Comparison of ENCODE assay signal across 10 mouse cellular contexts in genomic region chr15:30029257-30029899, GRCm38 (mm10).
A peak's percentile ranks its signal among the peaks of the same experiment; 100 is the strongest.
DNase-seq lines count a peak whose midpoint lies in the region; ATAC-seq and TF ChIP-seq lines count a peak whose summit lies in the region.
"Had no signal": no experiment of that assay in that cellular context is flagged by ENCODE, and none has a peak within 500 bp of the region (broad histone marks: within the 10 kb centered on the region; RNA-seq: fewer than 3 reads in every experiment).

No protein-coding gene starts in this region.

- DNase-seq in 416B (ENCODE audit: low read depth) (peak; percentile 66), ES-E14 (ENCODE audit: low read depth, low spot score) (peak; percentile 70)
- DNase-seq in cerebellum, adult 8-10 months = peak; percentile 70
- DNase-seq in forelimb bud, embryonic 11.5 days (ENCODE audit: low read depth, low spot score) = peak; percentile 56
- peak; percentile 47 to 64 for DNase-seq in kidney, postnatal 25 days
- peak; percentile 41 for DNase-seq in lung, adult 2 months
- peak; percentile 76 for DNase-seq in retina, postnatal 1 day

- no peaks in the 10 kb centered on the region for H3K9me3 ChIP-seq in ES-E14 (ENCODE audit: control insufficient read depth, insufficient read depth, low read depth, low read length)
- H3K9me3 ChIP-seq: heart, embryonic 15.5 days; stomach, embryonic 15.5 days had no signal

- no peak for TF ChIP-seq POLR2A in lung, adult 2 months (IDR thresholded peaks at IDR 0.05; ENCODE audit: borderline replicate concordance, extremely low read depth, low read depth, low read length)

- 55% methylated on average over 4 of the region's 4 CpGs for WGBS in lung, adult 2 months

- H3K36me3 ChIP-seq in ES-E14 (ENCODE audit: control insufficient read depth, insufficient read depth, low read length, poor library complexity, severe bottlenecking) = no peaks in the 10 kb centered on the region
- H3K36me3 ChIP-seq: heart, embryonic 15.5 days; stomach, embryonic 15.5 days had no signal

- TF ChIP-seq CTCF in lung, adult 2 months (IDR thresholded peaks at IDR 0.05; ENCODE audit: insufficient read depth, low read length) = peak; percentile 31; the same call in 1 of the 2 replicates

- H3K4me1 ChIP-seq in ES-E14 (ENCODE audit: control insufficient read depth in 2 of 2, insufficient read depth in 2 of 2, low read length in 2 of 2, poor library complexity in 1 of 2) = no peaks in the 10 kb centered on the region
- no peaks in the 10 kb centered on the region for H3K4me1 ChIP-seq in lung, adult 2 months (ENCODE audit: control insufficient read depth, insufficient read depth, low read length)
- H3K4me1 ChIP-seq: heart, embryonic 15.5 days; stomach, embryonic 15.5 days had no signal

- no peak overlapping the region for H3K9ac ChIP-seq in ES-E14 (ENCODE audit: insufficient read depth, low read depth, low read length, poor library complexity, severe bottlenecking)
- H3K9ac ChIP-seq: heart, embryonic 15.5 days; stomach, embryonic 15.5 days had no signal

- in situ Hi-C loops in ES-E14 (cut with MboI; ENCODE audit: low sequenced_read_pairs in 2 of 2, unreplicated experiment in 2 of 2) = no loop called here

- no peak for ATAC-seq in erythroid progenitor cell, adult 5-6 weeks (replicated peaks; ENCODE audit: low FRiP score, poor library complexity, severe bottlenecking)

- no peak overlapping the region for H3K4me3 ChIP-seq in ES-E14 (ENCODE audit: insufficient read depth in 1 of 2, low read depth in 1 of 2, low read length in 2 of 2, poor library complexity in 1 of 2, severe bottlenecking in 1 of 2)
- H3K4me3 ChIP-seq in lung, adult 2 months (replicated peaks; ENCODE audit: extremely low read depth, low read depth, low read length) = no peak overlapping the region
- H3K4me3 ChIP-seq: heart, embryonic 15.5 days; stomach, embryonic 15.5 days had no signal

- H3K27ac ChIP-seq in ES-E14 (ENCODE audit: insufficient read depth, low read depth, low read length, poor library complexity, severe bottlenecking) = no peak overlapping the region
- H3K27ac ChIP-seq: heart, embryonic 15.5 days; stomach, embryonic 15.5 days had no signal

TF ChIP-seq in ES-E14, 5 proteins besides CTCF, POLR2A, EP300 and RAD21:
- TF ChIP-seq MAFK (IDR thresholded peaks at IDR 0.05; ENCODE audit: insufficient read depth, low read depth, low read length) (no peak), ZC3H11A (IDR thresholded peaks at IDR 0.05; ENCODE audit: borderline replicate concordance, low read depth, low read length) (peak; percentile 90; the same call in 1 of the 2 replicates)
